ENCODE assay signal across 11 mouse cellular contexts in genomic region chr6:34875268-34875761, GRCm38 (mm10). TPM values are rescaled to one million over a fixed set of nuclear protein-coding genes. Genes with fewer than 3 reads are reported as not detected.
A peak's percentile ranks its signal among the peaks of the same experiment; 100 is the strongest.
DNase-seq lines count a peak whose midpoint lies in the region; ATAC-seq lines count a peak whose summit lies in the region.
"Had no signal": no experiment of that assay in that cellular context is flagged by ENCODE, and none has a peak within 500 bp of the region (broad histone marks: within the 10 kb centered on the region; RNA-seq: fewer than 3 reads in every experiment).

No protein-coding gene starts in this region.

- peaks cover 56% of the 10 kb centered on the region for H3K4me1 ChIP-seq in hindbrain, embryonic 10.5 days (replicated peaks)
- H3K4me1 ChIP-seq in hindbrain, embryonic 12.5 days: peaks cover 24% of the 10 kb centered on the region
- peaks cover 48% of the 10 kb centered on the region for H3K4me1 ChIP-seq in heart, embryonic 12.5 days (replicated peaks)
- H3K4me1 ChIP-seq in lung, embryonic 15.5 days: peaks cover 54% of the 10 kb centered on the region

- no peak for ATAC-seq in hindbrain, embryonic 12.5 days (ENCODE audit: low FRiP score)
- ATAC-seq in heart, embryonic 12.5 days (ENCODE audit: insufficient number of reproducible peaks, low FRiP score): no peak
- ATAC-seq in lung, embryonic 15.5 days (ENCODE audit: borderline replicate concordance, extremely low read depth, low FRiP score, low TSS enrichment): no peak
- ATAC-seq: Patski had no signal

- peak overlapping the region; percentile 60 for H3K27ac ChIP-seq in hindbrain, embryonic 10.5 days
- no peak overlapping the region for H3K27ac ChIP-seq in hindbrain, embryonic 12.5 days
- peak overlapping the region; percentile 93 for H3K27ac ChIP-seq in heart, embryonic 12.5 days (ENCODE audit: poor library complexity, severe bottlenecking)
- peak overlapping the region; percentile 95 for H3K27ac ChIP-seq in lung, embryonic 15.5 days

- peaks cover 39% of the 10 kb centered on the region for H3K36me3 ChIP-seq in hindbrain, embryonic 10.5 days
- 0 out of 2 replicates have a peak, but pooled peaks cover under 1% of the 10 kb centered on the region for H3K36me3 ChIP-seq in hindbrain, embryonic 12.5 days
- H3K36me3 ChIP-seq in heart, embryonic 12.5 days: peaks cover 18% of the 10 kb centered on the region
- H3K36me3 ChIP-seq in lung, embryonic 15.5 days: peaks cover 20% of the 10 kb centered on the region

- WGBS in hindbrain, embryonic 10.5 days: 91% methylated on average over 15 of the region's 15 CpGs
- WGBS in hindbrain, embryonic 12.5 days: 88% methylated on average over 15 of the region's 15 CpGs
- 78% methylated on average over 15 of the region's 15 CpGs for WGBS in heart, embryonic 12.5 days
- WGBS in lung, embryonic 15.5 days: 86% methylated on average over 15 of the region's 15 CpGs

- no peak overlapping the region for H3K4me3 ChIP-seq in hindbrain, embryonic 10.5 days
- no peak overlapping the region for H3K4me3 ChIP-seq in hindbrain, embryonic 12.5 days
- H3K4me3 ChIP-seq in heart, embryonic 12.5 days: no peak overlapping the region
- H3K4me3 ChIP-seq in lung, embryonic 15.5 days: no peak overlapping the region

- no peaks in the 10 kb centered on the region for H3K9me3 ChIP-seq in hindbrain, embryonic 10.5 days
- H3K9me3 ChIP-seq in hindbrain, embryonic 12.5 days (replicated peaks): no peaks in the 10 kb centered on the region
- no peaks in the 10 kb centered on the region for H3K9me3 ChIP-seq in heart, embryonic 12.5 days (replicated peaks)
- no peaks in the 10 kb centered on the region for H3K9me3 ChIP-seq in lung, embryonic 15.5 days

- no peak overlapping the region for H3K9ac ChIP-seq in hindbrain, embryonic 12.5 days
- peak overlapping the region; percentile 88; the same call in 1 of the 2 replicates for H3K9ac ChIP-seq in heart, embryonic 12.5 days
- H3K9ac ChIP-seq in lung, embryonic 15.5 days: 0 out of 2 replicates have a peak overlapping the region, but pooled peaks have one; percentile 17

- no peaks in the 10 kb centered on the region for H3K27me3 ChIP-seq in hindbrain, embryonic 10.5 days (ENCODE audit: insufficient read depth, poor library complexity, severe bottlenecking)
- H3K27me3 ChIP-seq in hindbrain, embryonic 12.5 days: no peaks in the 10 kb centered on the region
- H3K27me3 ChIP-seq in heart, embryonic 12.5 days (replicated peaks): no peaks in the 10 kb centered on the region
- H3K27me3 ChIP-seq in lung, embryonic 15.5 days: no peaks in the 10 kb centered on the region
- H3K27me3 ChIP-seq: Patski had no signal

- no peak overlapping the region for H3K4me2 ChIP-seq in hindbrain, embryonic 12.5 days (replicated peaks)
- 0 out of 2 replicates have a peak overlapping the region, but pooled peaks have one; percentile 68 for H3K4me2 ChIP-seq in heart, embryonic 12.5 days
- H3K4me2 ChIP-seq in lung, embryonic 15.5 days: no peak overlapping the region

- no peak for DNase-seq in hindbrain, embryonic 10.5 days (ENCODE audit: low spot score)
- DNase-seq in CD8-positive naive resting alpha-beta T cell, adult 2 months (ENCODE audit: low read depth in 2 of 2, low spot score in 2 of 2): peak; percentile 62 to 64
- DNase-seq in thymus, adult 18-20 months: peak; percentile 84 to 90
- DNase-seq in adrenal gland, postnatal 4 days (ENCODE audit: low spot score in 2 of 2): no peak
- no peak for DNase-seq in left cerebral cortex, adult 11 months (ENCODE audit: low spot score)

RNA-seq across cellular contexts. Expression of gene Cyren, which starts 2.5 kb away (rescaled TPM):
- 17.9 and 18.4 TPM in 2 replicates for polyA plus RNA-seq in hindbrain, embryonic 10.5 days (2016; fragmentation: Nextera tagmentation; extraction: Ambion mirVana)
- polyA plus RNA-seq in hindbrain, embryonic 12.5 days (2016; fragmentation: Nextera tagmentation; extraction: Ambion mirVana): 14.4 TPM in 2 replicates
- polyA plus RNA-seq in heart, embryonic 12.5 days (2016; fragmentation: Nextera tagmentation; extraction: Ambion mirVana): 9.7 and 11.2 TPM in 2 replicates
- 21.6 and 22.4 TPM in 2 replicates for polyA plus RNA-seq in lung, embryonic 15.5 days (2015; fragmentation: Nextera tagmentation; extraction: Ambion mirVana)
- 1 to 10 TPM; 8.8 to 9.8 TPM for total RNA-seq in adrenal gland, postnatal 4 days (2021)

RNA-seq across cellular contexts. Expression of gene Tmem140, which starts 12.4 kb away (rescaled TPM):
- 1.6 and 1.9 TPM in 2 replicates for polyA plus RNA-seq in hindbrain, embryonic 10.5 days (2016; fragmentation: Nextera tagmentation; extraction: Ambion mirVana)
- polyA plus RNA-seq in hindbrain, embryonic 12.5 days (2016; fragmentation: Nextera tagmentation; extraction: Ambion mirVana): 1.5 and 1.8 TPM in 2 replicates
- 1.1 and 1.2 TPM in 2 replicates for polyA plus RNA-seq in heart, embryonic 12.5 days (2016; fragmentation: Nextera tagmentation; extraction: Ambion mirVana)
- polyA plus RNA-seq in lung, embryonic 15.5 days (2015; fragmentation: Nextera tagmentation; extraction: Ambion mirVana): 4.9 and 5.4 TPM in 2 replicates
- 10 to 100 TPM; 15.4 to 16.8 TPM for total RNA-seq in adrenal gland, postnatal 4 days (2021)

RNA-seq across cellular contexts. Expression of gene Wdr91, which starts 35.4 kb away (rescaled TPM):
- 13.5 and 14.3 TPM in 2 replicates for polyA plus RNA-seq in hindbrain, embryonic 10.5 days (2016; fragmentation: Nextera tagmentation; extraction: Ambion mirVana)
- polyA plus RNA-seq in hindbrain, embryonic 12.5 days (2016; fragmentation: Nextera tagmentation; extraction: Ambion mirVana): 13.1 and 13.6 TPM in 2 replicates
- polyA plus RNA-seq in heart, embryonic 12.5 days (2016; fragmentation: Nextera tagmentation; extraction: Ambion mirVana): 10.7 and 12.6 TPM in 2 replicates
- polyA plus RNA-seq in lung, embryonic 15.5 days (2015; fragmentation: Nextera tagmentation; extraction: Ambion mirVana): 15.8 and 17.2 TPM in 2 replicates
- 10 to 100 TPM; 23.9 to 24.7 TPM for total RNA-seq in adrenal gland, postnatal 4 days (2021)

RNA-seq across cellular contexts. Expression of gene Stra8, which starts 44.6 kb away (rescaled TPM):
- polyA plus RNA-seq in hindbrain, embryonic 10.5 days (2016; fragmentation: Nextera tagmentation; extraction: Ambion mirVana): not detected in 2 replicates
- not detected in 2 replicates for polyA plus RNA-seq in hindbrain, embryonic 12.5 days (2016; fragmentation: Nextera tagmentation; extraction: Ambion mirVana)
- polyA plus RNA-seq in heart, embryonic 12.5 days (2016; fragmentation: Nextera tagmentation; extraction: Ambion mirVana): not detected in 2 replicates
- polyA plus RNA-seq in lung, embryonic 15.5 days (2015; fragmentation: Nextera tagmentation; extraction: Ambion mirVana): not detected in 2 replicates
- not detected for total RNA-seq in adrenal gland, postnatal 4 days (2021)
- total RNA-seq: gastrocnemius, postnatal 4 days had no signal
- polyA plus RNA-seq: neural tube, embryonic 14.5 days; Patski had no signal

Comparison
In these comparisons a context has a peak if more than half of its experiments do, and no peak if none do; other contexts are left out.
1. DNase-seq: peak in CD8-positive naive resting alpha-beta T cell, adult 2 months (2 of 2) and thymus, adult 18-20 months (2 of 2); none in hindbrain, embryonic 10.5 days (single experiment), adrenal gland, postnatal 4 days (0 of 2) and left cerebral cortex, adult 11 months (single experiment).